Mouse (Mus musculus): Measurements from ENCODE around the gene Efcab9. TPM values are rescaled to one million over a fixed set of nuclear protein-coding genes. Genes with fewer than 3 reads are reported as not detected.

Efcab9 gene
- 3.1 TPM for polyA plus RNA-seq (2014; fragmentation: Illumina TruSeq; extraction: RNeasy Lipid Tissue Mini Kit (QIAGEN cat#74804); ENCODE audit: low read depth, low replicate concordance)

GRCm38 (mm10) chr11:32531871-32532764, at the start of gene Efcab9:
Efcab9 (minus strand) TSS chr11:32532081.

GRCm38 (mm10) chr11:32532765-32533481, 1.0 kb upstream of the Efcab9 start, which contains the start of gene Stk10:
Stk10 (plus strand) TSS chr11:32533305.

Other genes starting within 250 kb of the Efcab9 start
- gene Hba-a1, start 248.6 kb downstream of the Efcab9 start, polyA plus RNA-seq (2014; fragmentation: Illumina TruSeq; extraction: RNeasy Lipid Tissue Mini Kit (QIAGEN cat#74804); ENCODE audit: low read depth, low replicate concordance), result 1,070 TPM
- not detected for gene Hbq1b, start 245.1 kb downstream of the Efcab9 start, polyA plus RNA-seq (2014; fragmentation: Illumina TruSeq; extraction: RNeasy Lipid Tissue Mini Kit (QIAGEN cat#74804); ENCODE audit: low read depth, low replicate concordance)
- 1,858 TPM for gene Hba-a2, start 235.6 kb downstream of the Efcab9 start, polyA plus RNA-seq (2014; fragmentation: Illumina TruSeq; extraction: RNeasy Lipid Tissue Mini Kit (QIAGEN cat#74804); ENCODE audit: low read depth, low replicate concordance)
- gene Hbq1a, start 232.0 kb downstream of the Efcab9 start, polyA plus RNA-seq (2014; fragmentation: Illumina TruSeq; extraction: RNeasy Lipid Tissue Mini Kit (QIAGEN cat#74804); ENCODE audit: low read depth, low replicate concordance), result not detected
- gene Sh3pxd2b, start 184.3 kb downstream of the Efcab9 start, polyA plus RNA-seq (2014; fragmentation: Illumina TruSeq; extraction: RNeasy Lipid Tissue Mini Kit (QIAGEN cat#74804); ENCODE audit: low read depth, low replicate concordance), result 10.1 TPM
- gene Ubtd2, start 76.7 kb downstream of the Efcab9 start, polyA plus RNA-seq (2014; fragmentation: Illumina TruSeq; extraction: RNeasy Lipid Tissue Mini Kit (QIAGEN cat#74804); ENCODE audit: low read depth, low replicate concordance), result 14.0 TPM
- 7.2 TPM for gene Stk10, start 1.2 kb upstream of the Efcab9 start, polyA plus RNA-seq (2014; fragmentation: Illumina TruSeq; extraction: RNeasy Lipid Tissue Mini Kit (QIAGEN cat#74804); ENCODE audit: low read depth, low replicate concordance)
- 47.0 TPM for gene Fbxw11, start 110.6 kb upstream of the Efcab9 start, polyA plus RNA-seq (2014; fragmentation: Illumina TruSeq; extraction: RNeasy Lipid Tissue Mini Kit (QIAGEN cat#74804); ENCODE audit: low read depth, low replicate concordance)